Mouse (Mus musculus) left cerebral cortex, adult 18-20 months (tissue): ENCODE measurements around the gene Ccdc146. TPM values are rescaled to one million over a fixed set of nuclear protein-coding genes. Genes with fewer than 3 reads are reported as not detected.

Source experiments
- DNase-seq, 2 experiments: peaks; one replicate each; pipeline ENCODE4 v3.0.0; 2021 to 2022; ENCODE audit warnings: low spot score in 2 of 2, mixed read lengths in 1 of 2
- total RNA-seq, 2 experiments: library from RNA; stranded (reverse); gene quantifications; 2 replicates each; pipeline ENCODE4 v1.2.3; 2021

Ccdc146 gene
- total RNA-seq, 2 experiments from 2014 or later = not detected

DNA sequence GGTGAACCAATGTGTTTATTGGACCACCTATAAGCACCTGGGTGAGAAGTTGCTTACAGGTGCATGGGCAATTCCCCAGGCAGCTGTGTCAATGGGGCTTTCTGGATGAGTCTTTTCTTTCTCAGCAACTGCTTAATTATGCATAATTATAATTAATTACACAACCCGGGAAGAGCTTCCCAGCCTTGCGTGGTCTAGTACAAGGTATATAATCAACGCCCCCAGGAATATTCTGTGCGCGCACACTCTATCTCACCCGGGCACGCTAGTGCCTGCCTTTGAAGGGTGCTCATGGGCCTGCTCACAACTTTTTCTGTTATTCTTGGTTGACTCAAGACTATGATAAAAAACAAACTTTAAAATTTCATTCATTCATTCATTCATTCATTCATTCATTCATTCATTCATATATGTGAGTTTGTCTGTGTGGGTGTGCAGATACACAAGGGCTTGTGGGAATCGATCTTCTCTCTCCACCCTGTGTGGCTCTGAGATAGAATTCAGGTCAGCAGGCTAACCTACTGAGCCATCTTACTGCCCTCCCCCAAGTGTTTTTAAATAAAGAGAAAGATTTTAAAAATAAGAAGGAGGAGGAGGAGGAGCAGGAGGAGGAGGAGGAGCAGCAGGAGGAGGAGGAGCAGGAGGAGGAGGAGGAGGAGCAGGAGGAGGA is 160.0 kb downstream of the Ccdc146 start:
- no peak for DNase-seq

DNA sequence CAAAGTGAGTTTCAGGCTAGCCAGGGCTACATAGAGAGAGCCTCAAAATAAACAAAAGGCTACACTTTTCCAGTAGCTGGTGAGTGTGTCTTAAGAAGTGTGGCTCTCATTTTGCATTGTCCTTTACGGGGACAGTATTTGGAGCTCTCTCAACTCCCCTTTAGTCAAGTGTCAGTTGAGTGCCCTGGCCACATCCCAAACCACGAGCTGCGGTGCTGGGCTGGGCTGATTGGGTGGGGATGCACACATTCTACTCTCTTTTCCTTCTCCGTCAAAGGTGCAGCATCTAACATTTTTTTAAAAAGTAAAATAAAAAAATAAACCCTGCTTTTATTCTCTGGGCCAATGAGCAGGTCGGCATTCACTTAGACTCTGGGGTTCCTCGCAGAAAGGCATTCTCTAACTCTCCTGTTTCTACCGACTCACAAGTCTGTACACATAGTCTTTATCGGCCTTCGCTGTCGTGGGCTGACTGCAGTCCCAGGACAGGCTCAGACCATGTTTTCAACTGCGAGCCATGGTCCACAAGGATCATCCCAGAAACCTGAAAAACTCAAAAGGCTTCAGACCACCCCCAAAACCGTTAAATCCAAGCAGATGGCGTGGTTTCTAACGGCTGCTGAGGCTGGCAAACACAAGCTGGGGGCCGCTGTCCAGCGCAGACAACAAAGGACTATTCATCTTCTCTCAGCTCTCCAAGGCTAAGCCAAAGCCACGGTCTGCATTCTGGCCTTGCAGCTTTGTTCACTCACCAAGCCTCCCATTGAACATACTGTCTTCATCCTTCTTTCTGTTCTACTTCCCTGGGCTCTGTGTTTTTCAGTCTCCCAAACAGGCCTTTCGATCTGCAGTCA is 161.0 kb downstream of the Ccdc146 start:
- no peak for DNase-seq

DNA sequence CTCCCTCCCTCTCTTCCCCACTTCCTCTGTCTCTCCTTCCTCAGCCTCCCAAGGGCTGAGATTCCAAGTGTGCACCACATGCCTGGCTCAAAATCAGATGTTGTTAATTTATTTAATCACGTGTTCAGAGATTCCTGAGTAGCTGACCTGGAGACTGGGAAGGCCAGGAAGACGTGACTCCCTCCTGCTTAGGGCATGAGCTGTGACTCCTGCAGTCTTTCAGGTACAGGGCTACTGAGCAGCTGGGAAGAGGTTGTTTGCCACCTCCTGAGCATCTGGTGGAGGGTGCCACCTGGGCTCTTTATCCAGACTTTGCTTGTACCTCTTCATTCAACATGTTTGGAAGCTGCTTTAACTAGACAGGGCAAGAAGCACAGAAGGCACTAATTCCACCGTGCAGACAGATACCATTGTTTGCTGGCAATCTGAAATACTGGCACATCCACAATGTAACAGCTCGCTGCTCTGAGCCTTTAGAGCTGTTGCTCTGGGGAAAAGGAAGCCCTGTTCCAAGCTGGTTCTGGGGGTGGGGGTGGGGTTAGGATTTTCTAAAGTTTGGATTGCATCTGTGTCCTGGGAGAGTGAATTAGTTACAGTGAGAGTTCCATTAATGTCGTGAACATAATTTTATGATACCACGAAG is 163.2 kb downstream of the Ccdc146 start:
- DNase-seq = no peak

DNA sequence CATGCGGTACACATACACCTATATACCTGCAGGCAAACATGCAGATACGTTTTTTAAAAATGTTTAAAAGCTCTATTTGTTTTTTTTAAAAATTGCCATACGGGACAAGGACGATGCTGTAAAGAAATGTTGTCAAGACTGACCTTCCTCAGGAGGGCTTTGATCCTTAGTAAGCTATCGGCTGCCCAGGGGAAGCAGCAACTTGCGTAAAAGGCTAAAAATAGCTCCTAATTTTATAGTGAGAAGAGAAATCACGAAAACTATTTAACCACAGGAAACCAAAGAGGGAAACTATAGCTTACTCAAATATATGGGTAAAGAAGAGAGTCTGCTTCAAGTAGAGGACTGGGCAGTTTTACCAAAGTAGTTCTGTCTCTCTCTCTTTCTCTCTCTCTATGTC is 163.7 kb downstream of the Ccdc146 start:
- DNase-seq = no peak

DNA sequence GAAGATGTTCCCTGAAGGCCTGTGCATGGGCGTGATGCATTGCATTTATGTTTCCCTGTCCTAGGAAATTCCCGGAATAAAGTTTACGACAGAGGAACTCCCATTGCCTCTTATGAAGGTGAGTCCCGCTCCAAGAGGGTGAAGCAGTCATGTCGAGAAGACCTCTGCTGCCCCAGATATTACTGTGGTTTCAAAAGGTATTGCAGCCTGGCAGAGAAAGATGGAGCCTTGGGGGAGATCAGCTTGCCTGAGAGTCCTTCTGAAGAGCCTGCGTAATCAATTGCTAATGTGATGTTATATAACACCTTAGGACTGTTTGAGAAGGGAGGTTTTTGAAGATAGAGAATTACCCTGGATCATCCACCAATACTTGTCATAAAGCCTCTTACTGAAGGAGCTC is 166.7 kb downstream of the Ccdc146 start:
- no peak for DNase-seq

DNA sequence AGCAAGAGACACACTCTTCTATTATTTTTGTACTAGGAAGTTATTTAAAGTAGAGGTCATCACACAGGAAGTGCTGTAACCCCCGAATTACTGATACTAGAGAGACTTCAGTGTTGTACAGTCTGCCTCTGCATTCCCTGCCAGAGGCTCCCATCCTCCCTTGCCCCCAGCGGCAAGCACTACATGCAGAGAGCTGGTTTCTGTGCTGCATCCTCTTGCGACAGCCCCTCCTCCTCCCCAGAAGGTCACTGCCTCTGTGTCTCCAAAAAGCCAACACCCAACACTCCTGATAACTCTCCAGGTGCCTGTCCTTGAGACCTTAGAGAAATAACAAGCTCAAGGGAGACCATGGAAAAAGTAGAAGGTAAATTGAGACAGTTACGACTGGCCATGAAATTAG is 167.4 kb downstream of the Ccdc146 start:
- no peak for DNase-seq

DNA sequence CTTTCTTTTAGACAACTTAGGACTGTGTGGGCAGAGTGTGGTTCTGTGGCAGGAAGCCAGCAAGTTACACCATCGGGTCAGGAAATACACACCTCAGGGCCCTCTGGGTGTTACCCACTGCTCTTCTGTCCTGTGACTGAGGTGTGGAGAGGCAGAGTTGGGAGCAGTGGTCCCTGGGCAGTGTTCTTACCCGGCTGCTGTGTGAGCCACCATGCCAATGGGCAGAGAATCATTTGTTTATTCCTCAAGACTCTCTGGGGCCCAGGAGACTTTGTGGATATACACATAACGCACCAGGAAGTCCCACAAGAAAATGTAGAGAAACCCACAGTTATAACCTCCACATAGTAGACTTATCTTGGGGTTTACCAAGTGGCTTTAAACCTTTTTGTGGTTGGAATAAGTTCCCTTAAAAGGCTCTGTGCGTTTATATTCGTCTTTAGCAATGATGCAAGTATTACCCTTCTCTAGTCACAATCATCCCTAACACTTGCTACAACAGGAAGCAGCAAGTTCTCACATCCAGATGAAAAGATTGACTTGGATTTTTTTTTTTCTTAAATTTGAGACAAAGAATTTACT is 168.8 kb downstream of the Ccdc146 start:
- DNase-seq = no peak

DNA sequence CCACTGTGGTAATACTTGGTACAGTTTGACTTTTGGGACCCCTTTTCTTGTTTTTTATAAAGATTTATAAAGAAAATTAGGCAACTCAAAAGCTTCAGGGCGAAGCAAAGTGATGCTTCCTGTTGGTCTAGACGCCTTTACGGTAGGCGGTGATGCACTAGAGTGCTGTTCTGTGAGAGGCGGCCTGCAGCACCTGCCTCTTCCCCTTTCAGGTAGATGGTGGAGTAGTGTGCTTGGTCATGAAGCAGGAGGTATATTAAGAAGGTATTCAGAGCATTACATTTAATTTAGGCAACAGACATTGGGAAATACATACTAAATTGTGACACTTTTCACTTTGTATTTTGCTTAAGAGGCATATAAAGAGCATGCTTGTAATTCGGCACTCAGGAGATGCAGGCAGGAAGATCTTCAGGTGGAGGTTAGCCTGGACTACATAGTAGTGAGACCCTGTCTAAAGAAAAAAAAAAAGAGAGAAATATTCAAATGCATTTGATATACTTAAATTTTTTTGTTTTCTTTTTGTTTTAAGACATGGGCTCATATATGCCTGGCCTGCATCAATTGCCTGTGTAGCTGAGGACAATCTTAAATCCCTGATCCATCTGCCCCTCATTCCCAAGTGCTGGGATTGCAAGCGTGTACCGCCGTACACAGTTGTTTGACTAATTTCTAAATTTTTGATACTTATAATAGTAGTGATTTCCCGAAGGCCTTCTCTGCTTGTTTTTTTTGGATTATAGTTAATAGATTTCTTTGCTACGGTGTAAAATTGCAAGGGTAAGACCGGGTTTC is 169.5 kb downstream of the Ccdc146 start:
- no peak for DNase-seq

DNA sequence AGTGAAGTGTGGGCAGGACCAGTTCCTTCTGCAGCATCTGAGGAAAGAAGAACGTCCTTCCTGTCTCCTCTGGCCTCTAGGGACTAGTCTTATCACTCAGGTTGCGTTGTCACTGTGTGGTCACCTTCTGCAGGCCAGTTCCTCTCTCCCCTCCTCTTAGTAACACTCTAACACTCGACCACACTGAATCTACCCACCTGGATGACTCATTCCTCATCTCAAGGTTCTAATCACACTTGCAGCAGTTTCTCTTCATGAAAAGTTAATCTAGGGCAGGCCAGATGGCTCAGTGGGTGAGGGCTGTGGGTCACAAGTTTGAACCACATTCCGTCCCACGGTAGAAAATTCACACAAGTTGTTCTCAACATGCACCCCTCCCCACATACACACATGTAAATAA is 175.6 kb downstream of the Ccdc146 start:
- no peak for DNase-seq

DNA sequence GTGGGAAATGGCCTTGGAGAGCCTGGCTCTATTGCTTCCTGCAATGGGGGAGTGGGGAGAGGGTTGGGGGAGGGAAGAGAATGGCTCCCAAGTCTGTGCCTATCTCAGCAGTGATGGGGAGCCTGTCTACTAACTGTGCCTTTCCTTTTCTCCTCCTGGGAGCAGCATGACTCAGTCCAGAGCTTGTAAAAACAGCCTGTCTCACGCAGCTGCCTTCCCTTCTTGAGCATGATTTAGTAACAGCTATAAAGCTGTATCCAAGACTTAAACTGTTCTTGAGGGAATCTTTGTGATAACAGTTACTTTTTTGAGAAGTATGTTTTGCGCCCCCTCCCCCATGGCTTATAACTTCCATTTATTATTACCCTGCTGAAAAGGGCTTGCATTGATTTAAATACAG is 176.6 kb downstream of the Ccdc146 start:
- peak; percentile 16 to 42 for DNase-seq

DNA sequence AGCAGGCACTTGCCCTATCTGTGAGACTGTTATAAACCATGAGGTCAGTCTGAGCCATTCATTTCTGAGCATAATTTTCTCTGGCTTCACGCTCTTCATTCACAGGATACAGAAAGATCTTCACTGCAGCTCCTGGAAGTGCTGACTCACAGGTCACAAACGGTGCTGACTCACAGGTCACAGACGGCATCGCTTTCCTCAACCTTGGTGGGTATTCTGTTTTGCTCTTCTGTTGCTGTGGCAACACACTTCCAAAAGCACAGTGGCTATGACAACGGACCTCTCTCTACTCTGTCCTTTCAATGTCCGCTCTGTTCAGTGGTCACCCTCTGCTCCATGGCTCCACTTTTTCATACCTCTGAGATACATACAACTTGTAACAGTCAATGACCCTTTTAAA is 177.7 kb downstream of the Ccdc146 start:
- DNase-seq = no peak

DNA sequence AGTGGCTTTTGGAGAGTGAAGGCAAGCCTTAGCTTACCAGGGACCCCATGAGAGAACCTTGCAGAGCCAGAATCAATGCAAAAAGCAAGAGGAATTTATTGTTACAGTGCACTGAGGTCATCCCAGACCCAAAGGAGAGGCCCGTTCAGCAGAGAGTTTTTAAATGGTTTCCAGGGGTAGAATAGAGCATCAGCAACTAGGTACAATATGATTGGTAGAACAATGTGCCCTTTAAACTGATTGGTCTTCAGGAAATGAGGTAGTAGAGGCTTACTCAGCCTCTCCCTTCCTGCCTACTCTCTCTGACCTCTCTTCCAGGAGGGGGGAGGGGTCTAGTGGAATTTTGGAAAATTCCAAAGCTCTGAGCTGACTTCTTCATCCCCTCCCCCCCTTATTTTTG is 179.2 kb downstream of the Ccdc146 start:
- DNase-seq = no peak

DNA sequence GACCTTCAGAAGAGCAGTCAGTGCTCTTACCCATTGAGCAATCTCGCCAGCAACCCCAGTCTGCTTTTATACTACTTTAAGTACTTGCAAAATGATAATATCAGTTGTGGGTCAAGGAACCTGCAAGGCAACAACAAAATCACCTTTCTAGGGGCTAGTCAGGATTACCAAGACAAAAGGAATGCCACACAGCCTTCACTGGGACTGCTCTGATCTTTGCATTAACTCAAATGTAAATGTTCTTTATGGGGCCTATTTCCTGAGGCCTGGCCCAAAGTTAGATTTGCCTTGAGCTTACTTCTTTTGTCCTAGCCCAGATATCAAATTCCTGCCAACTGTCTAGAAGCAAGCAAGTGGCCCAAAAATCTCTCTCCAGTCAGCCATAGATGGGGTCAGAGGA is 179.9 kb downstream of the Ccdc146 start:
- DNase-seq = no peak

Other genes starting within 250 kb of the Ccdc146 start
- 1 to 10 TPM; 4.4 to 5.1 TPM for gene Gsap, start 238.4 kb downstream of the Ccdc146 start, total RNA-seq
- gene Fgl2, start 52.0 kb downstream of the Ccdc146 start, total RNA-seq = 1 to 10 TPM; 1.7 to 2.1 TPM
- 10 to 100 TPM; 14.6 to 15.2 TPM for gene Fam185a, start 281 bp upstream of the Ccdc146 start, total RNA-seq
- gene Lrrc17, start 118.9 kb upstream of the Ccdc146 start, total RNA-seq = under 1 TPM in 1 of 2 experiments, not detected in 1; 0.44 TPM
- under 1 TPM; 0.16 to 0.28 TPM for gene Fbxl13, start 221.0 kb upstream of the Ccdc146 start, total RNA-seq
- gene Armc10, start 221.1 kb upstream of the Ccdc146 start, total RNA-seq = 10 to 100 TPM; 22.2 to 24.5 TPM